ENCODE assay signal across 22 mouse cellular contexts in genomic region chr17:84997639-84998038, GRCm38 (mm10). TPM values are rescaled to one million over a fixed set of nuclear protein-coding genes. Genes with fewer than 3 reads are reported as not detected.
DNase-seq lines count a peak whose midpoint lies in the region; ATAC-seq and TF ChIP-seq lines count a peak whose summit lies in the region.
"Had no signal": no experiment of that assay in that cellular context is flagged by ENCODE, and none has a peak within 500 bp of the region (broad histone marks: within the 10 kb centered on the region; RNA-seq: fewer than 3 reads in every experiment).

No protein-coding gene starts in this region.

- TF ChIP-seq RAD21 in MEL (IDR thresholded peaks at IDR 0.05; ENCODE audit: low read depth, low read length): no peak

- peaks cover 30% of the 10 kb centered on the region for H3K79me2 ChIP-seq in MEL (ENCODE audit: control insufficient read depth, insufficient read depth, low read length, poor library complexity)

- H3K9me3 ChIP-seq in intestine, embryonic 16.5 days (ENCODE audit: control insufficient read depth, low read length): no peaks in the 10 kb centered on the region
- no peaks in the 10 kb centered on the region for H3K9me3 ChIP-seq in intestine, postnatal 0 days (ENCODE audit: control insufficient read depth)
- H3K9me3 ChIP-seq in MEL (replicated peaks; ENCODE audit: insufficient read depth, low read length): no peaks in the 10 kb centered on the region
- no peaks in the 10 kb centered on the region for H3K9me3 ChIP-seq in liver, embryonic 16.5 days (replicated peaks; ENCODE audit: control insufficient read depth, low read length)
- H3K9me3 ChIP-seq: embryonic facial prominence, embryonic 10.5 days; heart, embryonic 12.5 days; hindbrain, embryonic 12.5 days; kidney, embryonic 15.5 days; limb, embryonic 13.5 days; lung, embryonic 15.5 days had no signal

- H3K9ac ChIP-seq in intestine, embryonic 16.5 days (ENCODE audit: low read depth, low read length): no peak overlapping the region
- no peak overlapping the region for H3K9ac ChIP-seq in intestine, postnatal 0 days (ENCODE audit: low read depth, low read length)
- no peak overlapping the region for H3K9ac ChIP-seq in MEL (ENCODE audit: control insufficient read depth, low read depth, low read length, poor library complexity, severe bottlenecking)
- H3K9ac ChIP-seq in liver, embryonic 16.5 days (ENCODE audit: low read depth, low read length): no peak overlapping the region
- H3K9ac ChIP-seq: heart, embryonic 12.5 days; hindbrain, embryonic 12.5 days; kidney, embryonic 15.5 days; limb, embryonic 13.5 days; lung, embryonic 15.5 days had no signal

- peak; percentile 46; the same call in 1 of the 2 replicates for ATAC-seq in intestine, embryonic 16.5 days
- ATAC-seq in intestine, postnatal 0 days: no peak
- peak; percentile 16; the same call in 1 of the 2 replicates for ATAC-seq in liver, embryonic 16.5 days (ENCODE audit: low read depth)

- no peak overlapping the region for H3K27ac ChIP-seq in intestine, embryonic 16.5 days (ENCODE audit: low read length)
- no peak overlapping the region for H3K27ac ChIP-seq in intestine, postnatal 0 days (ENCODE audit: low read depth, low read length)
- H3K27ac ChIP-seq in MEL (ENCODE audit: control insufficient read depth, low read depth, low read length): no peak overlapping the region
- H3K27ac ChIP-seq in liver, embryonic 16.5 days (ENCODE audit: low read length): no peak overlapping the region
- H3K27ac ChIP-seq: embryonic facial prominence, embryonic 10.5 days; gastrocnemius, adult 2 months; hindbrain, embryonic 12.5 days; kidney, embryonic 15.5 days; limb, embryonic 13.5 days; lung, embryonic 15.5 days had no signal

- TF ChIP-seq CTCF in intestine, postnatal 0 days (IDR thresholded peaks at IDR 0.05; ENCODE audit: low read depth): no peak
- no peak for TF ChIP-seq CTCF in MEL (IDR thresholded peaks at IDR 0.05 in 2 of 3, conservative IDR thresholded peaks at IDR 0.05 in 1 of 3; ENCODE audit: control insufficient read depth in 1 of 3, insufficient read depth in 1 of 3, low read depth in 2 of 3, low read length in 3 of 3, poor library complexity in 1 of 3, severe bottlenecking in 1 of 3)

- TF ChIP-seq POLR2A in MEL (IDR thresholded peaks at IDR 0.05; ENCODE audit: control insufficient read depth in 1 of 2, insufficient read depth in 1 of 2, low read depth in 1 of 2, low read length in 2 of 2, poor library complexity in 1 of 2): no peak

- 0 out of 2 replicates have a peak, but pooled peaks cover 7% of the 10 kb centered on the region for H3K4me1 ChIP-seq in intestine, embryonic 16.5 days (ENCODE audit: control insufficient read depth, insufficient read depth, low read length)
- no peaks in the 10 kb centered on the region for H3K4me1 ChIP-seq in intestine, postnatal 0 days (replicated peaks; ENCODE audit: control insufficient read depth, insufficient read depth, low read length)
- H3K4me1 ChIP-seq in MEL (ENCODE audit: control insufficient read depth in 1 of 2, insufficient read depth in 2 of 2, low read length in 2 of 2): no peaks in the 10 kb centered on the region; a peak in 1 of 4 replicates
- no peaks in the 10 kb centered on the region for H3K4me1 ChIP-seq in liver, embryonic 16.5 days (ENCODE audit: control insufficient read depth, low read depth, low read length)
- H3K4me1 ChIP-seq: embryonic facial prominence, embryonic 10.5 days; hindbrain, embryonic 12.5 days; kidney, embryonic 15.5 days had no signal

- DNase-seq in MEL (ENCODE audit: low read depth, low spot score): peak; percentile 69
- DNase-seq in thymus, adult 18-20 months: no peak
- no peak for DNase-seq in thymus, postnatal 10 days (ENCODE audit: low spot score in 2 of 2)
- no peak for DNase-seq in gastrocnemius, postnatal 10 days
- DNase-seq: cerebellum, adult 18-20 months; cerebellum, postnatal 36 days; gastrocnemius, adult 2 months; heart, postnatal 14 days; lung, postnatal 4 days; midbrain, embryonic 14.5 days; right cerebral cortex, postnatal 25 days had no signal

- no peak overlapping the region for H3K4me2 ChIP-seq in intestine, embryonic 16.5 days (ENCODE audit: low read depth, low read length)
- H3K4me2 ChIP-seq in intestine, postnatal 0 days (replicated peaks; ENCODE audit: low read depth): no peak overlapping the region
- H3K4me2 ChIP-seq in liver, embryonic 16.5 days (ENCODE audit: low read depth, low read length): no peak overlapping the region
- H3K4me2 ChIP-seq: heart, embryonic 12.5 days; hindbrain, embryonic 12.5 days; kidney, embryonic 15.5 days; limb, embryonic 13.5 days; lung, embryonic 15.5 days had no signal

- H3K36me3 ChIP-seq in intestine, embryonic 16.5 days (ENCODE audit: control insufficient read depth, insufficient read depth, low read length): no peaks in the 10 kb centered on the region; the same call in 1 of the 2 replicates
- peaks cover 18% of the 10 kb centered on the region; the same call in 1 of the 2 replicates for H3K36me3 ChIP-seq in intestine, postnatal 0 days (ENCODE audit: control insufficient read depth, insufficient read depth)
- peaks cover 4 to 8% of the 10 kb centered on the region in 2 experiments; a peak in 2 of 4 replicates for H3K36me3 ChIP-seq in MEL (ENCODE audit: control insufficient read depth in 1 of 2, insufficient read depth in 2 of 2, low read length in 2 of 2)
- H3K36me3 ChIP-seq in liver, embryonic 16.5 days (ENCODE audit: control insufficient read depth, insufficient read depth): peaks cover 15% of the 10 kb centered on the region

- WGBS in intestine, embryonic 16.5 days: 65% methylated on average over 1 of the region's 1 CpGs
- 38% methylated on average over 1 of the region's 1 CpGs for WGBS in intestine, postnatal 0 days
- 50% methylated on average over 1 of the region's 1 CpGs for WGBS in liver, embryonic 16.5 days (ENCODE audit: insufficient replicate concordance)

- no peaks in the 10 kb centered on the region for H3K27me3 ChIP-seq in intestine, embryonic 16.5 days (replicated peaks; ENCODE audit: control insufficient read depth, insufficient read depth, low read length)
- no peaks in the 10 kb centered on the region for H3K27me3 ChIP-seq in intestine, postnatal 0 days (replicated peaks; ENCODE audit: control insufficient read depth, insufficient read depth, low read length)
- no peaks in the 10 kb centered on the region for H3K27me3 ChIP-seq in MEL (ENCODE audit: control insufficient read depth in 1 of 2, insufficient read depth in 2 of 2, low read length in 2 of 2)
- no peaks in the 10 kb centered on the region for H3K27me3 ChIP-seq in liver, embryonic 16.5 days (ENCODE audit: control insufficient read depth, insufficient read depth, low read depth, low read length)
- H3K27me3 ChIP-seq: heart, embryonic 12.5 days; hindbrain, embryonic 12.5 days; kidney, embryonic 15.5 days; limb, embryonic 13.5 days; lung, embryonic 15.5 days had no signal

- peak; percentile 28 to 31; a peak in 2 of 4 replicates for TF ChIP-seq EP300 in MEL (IDR thresholded peaks at IDR 0.05; ENCODE audit: low read depth in 1 of 2, low read length in 2 of 2)

- no peak overlapping the region for H3K4me3 ChIP-seq in intestine, embryonic 16.5 days (ENCODE audit: low read length)
- no peak overlapping the region for H3K4me3 ChIP-seq in intestine, postnatal 0 days (ENCODE audit: low read depth, low read length)
- no peak overlapping the region for H3K4me3 ChIP-seq in MEL (ENCODE audit: control insufficient read depth in 1 of 2, insufficient read depth in 1 of 2, low read depth in 2 of 2, low read length in 2 of 2)
- H3K4me3 ChIP-seq in liver, embryonic 16.5 days (ENCODE audit: low read depth, low read length): no peak overlapping the region
- H3K4me3 ChIP-seq: embryonic facial prominence, embryonic 10.5 days; gastrocnemius, adult 2 months; heart, embryonic 12.5 days; hindbrain, embryonic 12.5 days; kidney, embryonic 15.5 days; limb, embryonic 13.5 days; lung, embryonic 15.5 days; myocyte had no signal

TF ChIP-seq in MEL, 35 proteins besides CTCF, POLR2A, EP300 and RAD21:
- TF ChIP-seq TCF12 (IDR thresholded peaks at IDR 0.05; ENCODE audit: low read depth, low read length) (0 out of 2 replicates have a peak, but pooled peaks have one; percentile 16), GATA1 (IDR thresholded peaks at IDR 0.05; ENCODE audit: low read depth, low read length) (peak; percentile 68), ETS1 (IDR thresholded peaks at IDR 0.05; ENCODE audit: low read depth, low read length) (0 out of 2 replicates have a peak, but pooled peaks have one; percentile 20), RCOR1 (IDR thresholded peaks at IDR 0.05; ENCODE audit: low read depth, low read length) (no peak), MYC (IDR thresholded peaks at IDR 0.05; ENCODE audit: low read depth, low read length) (peak; percentile 67; the same call in 1 of the 2 replicates), MAX (IDR thresholded peaks at IDR 0.05; ENCODE audit: low read length) (peak; percentile 61; the same call in 1 of the 2 replicates), MXI1 (IDR thresholded peaks at IDR 0.05; ENCODE audit: low read depth, low read length) (no peak; the same call in 1 of the 2 replicates)

RNA-seq across cellular contexts. Expression of gene Slc3a1, which starts 30.5 kb away (rescaled TPM):
- polyA plus RNA-seq in intestine, embryonic 16.5 days (2015; fragmentation: Nextera tagmentation; extraction: Ambion mirVana): 72.2 and 109 TPM in 2 replicates
- 121 and 130 TPM in 2 replicates for polyA plus RNA-seq in intestine, postnatal 0 days (2015; fragmentation: Nextera tagmentation; extraction: Ambion mirVana)
- 0.08 and 0.10 TPM in 2 replicates for total RNA-seq in MEL (2012; rRNA removed)
- polyA plus RNA-seq in MEL (2012; ENCODE audit: insufficient read depth in 1 of 2, insufficient read length in 2 of 2, low read depth in 1 of 2, low replicate concordance in 2 of 2, missing spikeins in 1 of 2): under 1 TPM in 1 of 2 experiments, not detected in 1; 0.08 TPM
- 5.7 and 8.4 TPM in 2 replicates for polyA plus RNA-seq in liver, embryonic 16.5 days (2015; fragmentation: Nextera tagmentation; extraction: Ambion mirVana)
- total RNA-seq in gastrocnemius, postnatal 10 days (2021): under 1 TPM; 0.14 to 0.18 TPM
- total RNA-seq: gastrocnemius, adult 2 months; layer of hippocampus, postnatal 10 days had no signal
- polyA plus RNA-seq: heart, embryonic 12.5 days had no signal

RNA-seq across cellular contexts. Expression of gene Ppm1b, which starts 41.1 kb away (rescaled TPM):
- 70.4 and 73.4 TPM in 2 replicates for polyA plus RNA-seq in intestine, embryonic 16.5 days (2015; fragmentation: Nextera tagmentation; extraction: Ambion mirVana)
- polyA plus RNA-seq in intestine, postnatal 0 days (2015; fragmentation: Nextera tagmentation; extraction: Ambion mirVana): 59.2 and 64.3 TPM in 2 replicates
- total RNA-seq in MEL (2012; rRNA removed): 45.7 and 48.6 TPM in 2 replicates
- polyA plus RNA-seq in MEL (2012; ENCODE audit: insufficient read depth in 1 of 2, insufficient read length in 2 of 2, low read depth in 1 of 2, low replicate concordance in 2 of 2, missing spikeins in 1 of 2): 10 to 100 TPM in 1 of 2 experiments, not detected in 1; 51.6 TPM
- 45.5 and 46.1 TPM in 2 replicates for polyA plus RNA-seq in liver, embryonic 16.5 days (2015; fragmentation: Nextera tagmentation; extraction: Ambion mirVana)
- total RNA-seq in gastrocnemius, postnatal 10 days (2021): 100 to 1,000 TPM; 139 to 151 TPM
